Mouse (Mus musculus) 3T3-L1 (cell line): ENCODE data around the gene Gm21996.
"Not testable (repeated sequence)": the region's sequence is repeated elsewhere in the genome, so short reads cannot be mapped to it uniquely, and the experiment has no call there.

Experiments used
- DNase-seq: peaks from one replicate; pipeline ENCODE4 v3.0.0-alpha.2; 2015; ENCODE audit warnings: low read depth, low spot score

The Gm21996 gene

DNA sequence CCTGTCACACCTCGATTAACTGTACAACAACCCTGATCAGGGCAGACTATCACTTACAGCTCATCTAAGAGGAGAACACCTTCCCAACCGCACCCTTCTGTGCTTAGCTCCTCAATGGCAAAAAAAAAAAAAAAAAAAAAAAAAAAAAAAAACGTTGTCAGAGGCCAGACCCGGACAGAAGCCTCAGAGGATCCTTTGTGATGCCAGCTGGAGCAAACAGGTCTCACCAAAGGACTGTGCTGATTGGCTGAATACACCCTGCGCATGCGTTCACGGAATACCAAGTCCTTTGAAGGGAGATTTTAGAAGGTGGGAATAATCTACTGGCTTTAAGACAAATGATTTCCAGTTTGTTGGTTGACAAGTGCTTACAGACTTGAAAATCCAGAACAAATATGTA lies at the start of gene Gm21996:
Gene Gm21996, minus strand, starts transcription at position 101 of the 400 bp plus-strand sequence.
- not testable (repeated sequence) for DNase-seq
